Mouse (Mus musculus) gastrocnemius, postnatal 14 days (tissue): ENCODE results near the gene Kcnk18. TPM values are rescaled to one million over a fixed set of nuclear protein-coding genes. Genes with fewer than 3 reads are reported as not detected.

Experiments used
- DNase-seq: peaks from one replicate; pipeline ENCODE4 v3.0.0; 2021; ENCODE audit warnings: mixed read lengths
- intact Hi-C: fragments of 180-260 bp; cut with DNase I; formaldehyde crosslinking; loops from one replicate; pipeline ENCODE4 v1.15.1; 2025; ENCODE audit warnings: low total_unique reads
- total RNA-seq, 2 experiments: library from RNA; stranded (reverse); gene quantifications; 2 replicates each; pipeline ENCODE4 v1.2.3; 2021

Gene Kcnk18
- total RNA-seq, 2 experiments from 2014 or later, result not detected

DNA sequence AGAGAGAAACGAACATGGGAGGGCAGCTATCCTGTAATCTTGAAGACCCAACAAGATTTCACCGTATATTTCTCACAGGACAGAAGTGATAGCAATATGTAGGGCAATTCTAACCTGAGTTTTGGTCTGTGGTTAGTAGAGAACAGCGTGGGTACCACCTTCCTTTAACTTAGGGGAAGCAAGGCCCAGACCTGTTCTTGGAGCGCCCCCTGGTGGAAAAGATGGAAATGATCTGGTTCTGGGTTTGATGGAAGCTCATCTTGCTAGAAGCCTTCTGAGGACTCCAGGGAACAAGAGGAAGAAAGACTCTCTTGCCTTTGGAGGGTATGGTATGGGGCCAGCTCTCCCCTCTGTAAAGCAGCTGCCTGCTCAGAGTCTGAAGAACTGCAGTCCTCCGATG, 10.5 kb upstream of the Kcnk18 start:
- DNase-seq, result peak; percentile 47
- intact Hi-C loops, result no loop called here

DNA sequence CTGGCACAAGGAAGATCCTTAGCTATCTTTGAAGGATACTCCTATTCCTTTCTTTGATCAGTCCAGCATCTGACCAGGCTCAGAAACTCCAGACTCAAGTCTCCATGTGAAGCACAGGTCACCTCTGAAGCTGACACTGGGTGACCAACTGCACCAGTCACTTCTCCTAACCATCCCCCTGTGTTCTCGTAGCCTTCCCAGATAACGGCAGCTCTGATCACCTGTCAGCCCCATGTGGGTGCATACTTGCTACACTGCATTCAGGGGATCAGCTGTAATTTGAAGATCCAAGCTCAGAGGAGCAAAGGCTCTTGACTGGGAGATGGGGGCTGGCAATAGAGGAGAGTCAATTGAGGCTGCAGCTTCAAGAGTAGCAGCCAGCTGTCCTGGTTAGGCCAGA, 10.0 kb upstream of the Kcnk18 start:
- intact Hi-C loops, result no loop called here
- DNase-seq, result no peak

DNA sequence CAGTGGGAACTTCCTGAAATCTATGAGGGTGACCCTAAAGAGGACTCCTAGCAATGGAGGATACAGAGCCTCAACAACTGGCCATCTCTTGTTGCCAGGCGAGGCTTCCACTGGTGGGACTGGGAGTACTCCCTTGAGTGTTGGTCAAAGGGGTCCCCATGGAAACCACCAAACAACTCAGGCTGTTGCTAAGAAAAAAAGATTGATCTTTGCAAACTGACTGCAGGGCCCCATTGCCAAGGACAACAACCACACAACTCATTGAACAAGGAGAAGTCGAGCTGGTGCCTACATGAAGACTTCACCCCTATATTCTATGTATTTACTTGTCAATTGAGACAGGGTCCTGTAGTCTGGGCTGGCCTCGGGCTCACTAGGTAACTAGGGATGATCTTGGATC, 2.1 kb upstream of the Kcnk18 start:
- intact Hi-C loops, result no loop called here
- no peak for DNase-seq

DNA sequence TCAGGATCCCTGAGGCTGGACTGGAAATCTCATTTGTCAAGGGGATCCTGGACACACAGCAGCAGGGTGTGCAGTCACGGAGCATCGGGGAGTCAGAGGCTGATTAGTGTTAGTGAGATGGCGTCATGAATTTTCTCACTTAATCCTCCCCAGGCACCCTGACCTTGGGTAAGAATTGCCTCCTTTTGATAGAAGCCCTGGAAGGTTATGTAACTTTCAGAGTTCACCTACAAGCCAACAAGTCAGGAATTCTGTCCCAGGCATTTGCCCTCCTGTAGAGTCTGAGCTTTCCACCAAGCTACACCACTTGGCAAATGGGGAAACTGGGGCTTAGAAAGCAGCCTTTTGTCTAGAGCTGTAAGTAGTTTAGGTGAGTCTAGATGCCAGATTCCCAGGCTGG, 2.1 kb downstream of the Kcnk18 start:
- intact Hi-C loops, result no loop called here

DNA sequence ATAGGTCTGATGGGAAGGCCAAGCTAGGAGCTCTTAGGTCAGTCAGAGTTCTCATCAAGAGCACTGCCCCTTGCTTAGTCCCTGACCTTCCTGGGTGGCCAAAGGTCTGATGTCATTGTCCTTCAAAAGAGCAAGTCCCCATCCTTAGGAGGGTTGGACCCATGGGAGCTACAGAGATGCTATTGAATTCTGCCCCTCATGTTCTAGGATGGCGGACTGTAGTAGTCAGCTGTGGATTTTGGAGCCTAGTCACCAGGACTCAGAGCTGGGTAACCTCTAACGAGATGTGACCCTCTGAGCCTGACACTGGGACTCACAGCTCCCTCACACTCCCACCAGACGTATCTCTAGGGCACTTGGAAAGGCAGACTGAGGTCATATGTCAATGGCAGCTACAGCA, 9.4 kb downstream of the Kcnk18 start:
- DNase-seq, result no peak
- intact Hi-C loops, result no loop called here

More for the DNA sequence above, 2.1 kb downstream of the Kcnk18 start:
- no peak for DNase-seq

DNA sequence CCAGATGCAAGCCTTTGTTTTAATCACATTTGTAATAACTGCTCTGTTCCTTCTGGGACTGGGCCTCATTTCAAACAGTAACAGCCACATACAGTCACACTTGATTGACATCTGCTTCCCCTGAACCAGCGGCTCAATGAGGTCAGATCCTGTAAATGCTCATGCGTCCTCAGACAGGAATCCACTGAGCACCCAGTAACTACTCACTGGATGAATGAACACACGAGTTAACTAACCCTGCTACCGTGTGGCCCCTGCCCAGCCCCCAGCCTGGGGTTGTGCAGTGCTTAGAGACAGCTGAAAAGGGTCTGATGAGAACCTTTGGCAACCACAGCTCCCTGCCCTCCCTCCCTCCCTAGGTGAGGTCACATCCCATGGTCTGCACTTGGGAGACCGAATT, 13.8 kb downstream of the Kcnk18 start:
- intact Hi-C loops, result no loop called here

DNA sequence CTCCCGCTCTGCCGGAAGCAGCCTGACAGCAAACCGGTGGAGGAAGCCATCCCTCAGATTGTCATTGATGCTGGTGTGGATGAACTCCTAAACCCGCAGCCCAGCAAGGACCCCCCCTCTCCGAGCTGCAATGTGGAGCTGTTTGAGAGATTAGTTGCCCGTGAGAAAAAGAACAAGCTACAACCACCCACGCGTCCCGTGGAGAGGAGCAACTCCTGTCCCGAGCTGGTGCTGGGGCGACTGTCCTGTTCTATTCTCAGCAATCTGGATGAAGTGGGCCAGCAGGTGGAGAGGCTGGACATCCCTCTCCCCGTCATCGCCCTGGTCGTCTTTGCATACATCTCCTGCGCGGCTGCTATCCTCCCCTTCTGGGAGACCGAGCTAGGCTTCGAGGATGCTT, 16.0 kb downstream of the Kcnk18 start:
- intact Hi-C loops, result loop anchor here (5.0 kb wide), 1 partner anchor 82 kb away; no protein-coding TSS in a partner anchor
- DNase-seq, result no peak

More for the DNA sequence above, 13.8 kb downstream of the Kcnk18 start:
- DNase-seq, result no peak

DNA sequence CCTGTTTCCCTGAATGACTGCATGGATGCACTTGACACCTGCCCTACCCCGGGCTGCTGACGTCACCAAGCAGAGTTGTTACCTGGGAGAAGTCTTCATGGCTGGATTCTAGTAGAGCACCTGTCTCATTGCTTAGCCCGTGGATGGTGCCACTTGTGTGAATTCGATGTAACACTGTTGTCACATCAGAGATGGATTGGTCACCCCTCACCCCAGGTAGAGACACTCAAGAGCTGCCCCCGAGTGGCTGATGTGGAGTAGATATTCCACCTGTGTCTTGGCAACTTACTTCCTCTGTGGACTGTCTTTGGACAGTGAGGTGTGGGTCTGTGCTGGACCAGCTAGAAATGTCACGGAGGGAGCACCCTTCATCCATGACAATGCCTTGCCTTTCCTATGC, 17.0 kb downstream of the Kcnk18 start:
- intact Hi-C loops, result loop anchor here (5.0 kb wide), 1 partner anchor 81 kb away; no protein-coding TSS in a partner anchor
- DNase-seq, result no peak

DNA sequence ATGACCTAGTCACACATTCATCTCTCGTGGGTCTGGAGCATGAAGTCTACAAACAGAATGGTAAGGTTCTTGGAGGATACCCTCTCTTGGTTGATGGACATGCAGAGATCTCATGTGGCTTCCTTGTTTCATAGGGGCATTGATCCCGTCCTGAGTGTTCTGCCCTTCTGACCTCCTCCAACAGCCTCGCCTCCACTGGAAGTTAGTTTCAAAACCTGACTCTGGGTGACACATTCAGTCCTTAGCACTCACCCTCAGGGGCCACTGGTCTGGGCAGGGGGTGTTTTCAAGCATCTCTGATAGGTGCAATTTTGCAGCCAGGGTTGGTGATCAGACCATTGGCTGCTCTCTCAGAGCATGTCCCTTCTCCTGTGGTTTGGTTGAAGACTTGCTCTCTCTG, 19.6 kb downstream of the Kcnk18 start:
- intact Hi-C loops, result loop anchor here (5.0 kb wide), 1 partner anchor 79 kb away; no protein-coding TSS in a partner anchor
- DNase-seq, result no peak

DNA sequence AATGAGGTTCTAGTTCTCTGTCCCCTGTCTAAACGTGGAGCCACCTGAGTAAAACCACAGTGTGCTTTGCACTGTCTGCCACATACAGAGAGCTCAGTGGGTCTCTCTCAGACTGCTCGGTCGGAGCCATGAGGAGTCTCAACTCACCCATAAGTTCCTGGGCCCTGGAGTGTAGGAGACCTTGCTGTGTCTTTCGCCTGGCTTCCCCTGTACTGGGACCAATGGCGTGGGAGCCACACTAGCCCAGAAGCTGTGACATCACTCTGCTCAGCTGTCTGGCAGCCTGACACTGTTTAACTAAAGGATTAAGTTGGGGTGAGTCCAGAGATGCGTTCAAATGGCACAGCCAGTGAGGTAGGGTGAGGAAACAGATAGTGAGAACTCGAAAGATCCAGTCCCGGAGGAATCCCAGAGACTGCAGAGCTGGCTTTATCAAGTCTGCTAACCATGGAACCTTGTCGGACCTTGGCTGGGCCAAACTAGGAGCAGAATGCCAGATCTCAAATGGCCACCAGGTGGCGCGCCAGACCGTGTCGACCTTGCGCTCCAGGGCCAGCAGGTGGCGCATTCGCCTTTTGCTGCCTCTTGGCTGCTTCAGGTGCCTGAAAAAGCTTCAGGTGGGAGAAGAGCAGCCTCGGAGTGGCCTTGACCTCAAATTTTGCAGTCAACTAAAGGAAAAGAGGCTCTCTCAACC, 20.3 kb downstream of the Kcnk18 start:
- intact Hi-C loops, result loop anchor here (5.0 kb wide), 1 partner anchor 78 kb away; no protein-coding TSS in a partner anchor
- peak; percentile 79 for DNase-seq

DNA sequence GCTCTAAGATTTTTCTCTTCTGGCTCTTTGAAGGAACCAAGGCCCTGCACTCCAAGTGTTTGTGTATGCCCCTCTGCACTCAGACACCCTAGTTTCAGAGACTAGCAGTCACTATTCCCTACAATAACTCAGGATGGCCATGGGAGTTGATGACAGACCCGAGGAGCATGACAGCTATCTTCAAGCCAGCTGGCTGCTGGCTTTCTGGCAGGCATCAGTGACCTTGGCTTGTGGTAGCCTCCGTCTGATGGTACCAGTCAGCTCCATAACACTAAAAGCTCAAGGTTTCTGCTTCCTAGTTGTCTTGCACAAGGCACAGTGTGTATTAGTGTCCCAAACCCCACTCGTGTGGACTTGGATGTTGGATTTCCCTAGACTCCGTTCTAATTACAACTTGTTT, 23.0 kb downstream of the Kcnk18 start:
- intact Hi-C loops, result no loop called here
- DNase-seq, result no peak

DNA sequence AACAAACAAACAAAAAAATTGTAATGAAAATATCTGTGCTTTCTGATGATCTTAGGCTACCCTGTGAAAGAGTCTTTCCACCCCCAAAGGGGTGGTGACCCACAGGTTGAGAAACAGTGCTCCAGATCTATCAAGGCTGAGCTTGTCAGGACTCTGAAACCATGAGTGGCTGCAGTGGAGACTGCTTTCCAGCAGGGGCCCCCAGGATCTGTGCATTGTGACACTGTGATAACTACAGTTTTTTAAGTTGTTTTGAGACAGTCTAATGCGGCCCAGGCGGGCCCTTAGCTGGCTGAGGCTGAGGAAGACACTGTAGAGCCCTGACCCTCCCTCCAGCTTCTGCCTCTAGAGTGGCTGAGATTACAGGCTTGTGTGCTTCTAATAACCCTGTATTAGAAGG, 24.0 kb downstream of the Kcnk18 start:
- no peak for DNase-seq
- intact Hi-C loops, result no loop called here

DNA sequence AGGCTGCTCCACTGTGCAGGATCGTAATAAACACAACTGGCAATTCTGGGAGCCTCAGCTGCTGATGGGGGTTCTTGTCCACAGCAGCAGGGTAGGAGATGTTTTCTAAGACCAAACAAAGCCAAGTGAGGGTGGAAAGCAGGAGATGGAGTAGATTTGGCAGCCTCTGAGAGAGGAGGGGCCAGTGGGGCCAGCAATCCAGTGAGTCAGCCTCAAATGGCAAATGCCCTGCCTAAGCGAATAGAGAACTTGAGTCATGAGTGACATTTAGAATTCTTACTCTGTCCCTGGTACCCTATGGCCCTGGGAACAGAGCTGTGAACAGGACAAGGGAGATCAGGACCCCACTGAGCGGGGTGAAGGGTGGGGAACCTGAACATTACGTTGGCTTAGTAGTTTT, 29.1 kb downstream of the Kcnk18 start:
- no peak for DNase-seq
- intact Hi-C loops, result no loop called here

DNA sequence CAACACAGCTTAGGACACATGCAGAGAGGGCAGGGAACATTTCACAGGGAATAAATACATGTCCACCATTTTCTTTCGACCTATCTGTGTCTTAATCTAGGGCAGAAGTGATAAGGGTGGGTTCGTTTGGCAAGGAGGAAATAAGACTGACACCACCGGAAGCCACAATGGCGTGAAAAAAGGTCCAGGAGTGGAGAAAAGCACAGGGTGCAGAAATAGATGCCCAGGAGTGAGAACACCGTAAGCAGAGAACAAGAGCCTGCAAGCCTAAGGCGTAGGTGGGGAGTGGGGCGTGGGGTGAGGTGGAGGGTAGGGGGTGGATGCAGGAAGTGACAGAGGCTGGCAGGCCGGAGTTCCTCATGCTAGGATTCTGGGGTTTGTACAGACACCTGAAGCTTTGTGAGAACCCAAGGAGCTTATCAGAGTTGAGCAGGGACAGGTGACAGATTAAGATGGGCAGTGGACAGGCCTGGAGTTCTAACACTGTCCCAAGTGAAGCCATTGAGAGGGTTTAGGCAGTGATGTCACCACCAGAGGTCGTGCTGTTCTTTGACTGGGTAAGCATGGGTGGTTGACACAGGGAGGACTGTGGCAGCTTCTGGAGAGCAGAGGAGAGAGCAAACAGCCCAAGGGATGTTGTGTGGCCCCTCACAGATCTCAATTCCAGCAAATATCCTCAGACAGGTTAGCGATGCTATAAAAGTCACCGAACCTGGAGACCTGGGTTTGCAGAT, 29.7 kb downstream of the Kcnk18 start:
- no peak for DNase-seq
- intact Hi-C loops, result no loop called here

DNA sequence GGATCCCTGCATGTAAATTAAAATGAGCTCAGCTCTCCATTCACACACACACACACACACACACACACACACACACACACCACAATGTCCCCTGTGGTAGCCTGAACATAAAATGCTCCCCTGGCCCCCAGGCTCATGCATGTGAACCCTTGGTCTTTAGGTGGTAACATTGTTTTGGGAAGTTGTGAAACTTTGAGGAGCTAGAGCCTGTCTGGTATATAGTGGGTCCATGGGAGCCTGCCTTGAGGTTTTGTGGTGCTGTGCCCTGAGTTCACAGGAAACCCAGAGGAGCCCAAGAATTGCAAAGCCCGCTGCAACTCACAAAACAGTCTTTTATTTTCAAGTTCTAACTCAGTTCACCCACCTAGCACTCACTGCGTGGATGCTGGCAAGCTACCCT, 33.6 kb downstream of the Kcnk18 start:
- no peak for DNase-seq
- intact Hi-C loops, result no loop called here

DNA sequence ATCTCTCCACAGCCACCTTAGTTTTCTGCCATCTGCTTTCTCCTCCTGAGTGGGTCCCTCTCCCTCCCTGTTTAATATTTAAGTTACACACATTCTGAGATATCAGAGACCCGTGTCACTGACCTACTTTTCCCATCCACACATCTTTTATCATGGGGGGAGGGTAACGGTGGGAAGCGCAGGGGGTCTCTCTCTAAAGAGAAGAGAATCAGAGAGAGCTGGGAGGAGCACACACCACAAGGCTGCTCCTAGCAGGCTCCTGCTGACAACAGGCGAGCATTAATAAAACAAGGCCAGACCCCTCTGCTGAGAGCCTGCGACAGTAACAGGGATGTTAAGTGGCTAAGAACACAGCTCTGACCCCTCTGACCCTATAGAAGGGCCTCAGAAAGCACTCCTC, 40.6 kb downstream of the Kcnk18 start:
- DNase-seq, result no peak
- intact Hi-C loops, result no loop called here

DNA sequence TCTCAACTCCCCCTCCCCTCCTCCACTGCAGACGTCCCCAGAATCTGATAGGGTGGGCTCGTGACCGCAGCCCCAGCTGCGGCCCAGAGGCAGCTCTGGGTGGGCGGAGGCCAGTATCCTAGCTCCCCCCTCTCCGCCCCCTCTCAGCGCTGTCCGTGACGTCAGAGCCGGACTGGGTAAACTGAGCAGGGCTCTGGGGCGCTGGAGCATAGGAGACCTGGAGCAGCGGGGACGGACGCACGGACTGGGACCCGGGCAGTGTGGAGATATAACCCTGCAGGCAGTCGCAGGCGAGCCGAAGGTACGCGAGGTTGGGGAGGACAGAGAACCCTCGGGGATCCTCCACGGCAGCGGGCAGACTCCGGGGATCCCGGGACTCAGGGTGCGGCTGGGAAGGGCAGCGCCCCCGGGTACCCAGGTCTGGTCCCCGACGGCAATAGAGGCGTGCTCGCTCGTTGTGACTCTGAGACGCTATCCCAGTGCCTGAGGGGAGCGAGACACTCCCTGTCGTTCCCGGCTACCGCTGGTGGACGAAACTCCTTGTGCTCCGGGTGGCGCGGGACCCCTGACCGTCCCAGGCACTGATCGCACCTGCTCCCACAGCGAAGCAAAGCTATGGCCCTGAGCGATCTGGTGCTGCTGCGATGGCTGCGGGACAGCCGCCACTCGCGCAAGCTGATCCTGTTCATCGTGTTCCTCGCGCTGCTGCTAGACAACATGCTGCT, 41.9 kb downstream of the Kcnk18 start, which contains the start of gene Slc18a2:
Slc18a2 (plus strand) TSS at position 179 of the 725 bp plus-strand sequence.
- intact Hi-C loops, result no loop called here

DNA sequence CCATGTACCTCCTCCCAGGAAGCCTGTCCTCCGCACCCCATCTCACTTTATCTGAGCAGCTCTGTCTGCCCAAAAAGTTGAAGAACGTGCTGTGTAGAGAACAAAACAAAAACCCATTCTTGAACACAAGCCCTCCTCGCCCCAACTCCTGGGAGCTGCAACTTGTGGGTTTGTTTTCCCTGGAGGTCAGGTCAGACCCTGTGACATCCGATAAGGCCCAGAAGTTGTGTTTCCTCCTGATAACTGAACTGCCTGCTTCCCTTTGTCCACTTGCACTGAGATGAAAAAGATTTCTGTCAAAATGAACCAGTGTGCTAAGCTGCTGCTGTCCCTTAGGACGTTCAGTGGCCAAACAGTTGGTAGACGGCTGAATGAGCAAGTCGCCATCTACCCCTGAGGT, 42.6 kb downstream of the Kcnk18 start:
- no peak for DNase-seq
- intact Hi-C loops, result no loop called here

More for the DNA sequence above, 41.9 kb downstream of the Kcnk18 start, which contains the start of gene Slc18a2:
- DNase-seq, result no peak

DNA sequence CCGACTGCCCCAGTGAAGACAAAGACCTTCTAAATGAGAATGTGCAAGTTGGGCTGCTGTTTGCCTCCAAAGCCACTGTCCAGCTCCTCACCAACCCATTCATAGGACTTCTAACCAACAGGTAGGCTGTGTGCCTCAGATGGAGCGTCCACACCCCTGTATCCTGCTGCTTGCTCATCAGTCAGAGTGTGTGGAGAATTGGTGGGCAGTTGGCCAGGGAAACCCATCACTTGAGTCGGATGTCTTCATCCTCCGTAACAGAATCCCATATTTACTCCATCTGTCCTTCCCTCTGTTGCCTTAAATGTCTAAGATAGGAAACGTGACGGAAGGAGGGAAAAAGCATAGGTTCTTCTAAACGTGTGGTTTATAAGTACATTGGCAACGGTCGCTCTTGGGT, 44.2 kb downstream of the Kcnk18 start:
- intact Hi-C loops, result no loop called here
- no peak for DNase-seq

DNA sequence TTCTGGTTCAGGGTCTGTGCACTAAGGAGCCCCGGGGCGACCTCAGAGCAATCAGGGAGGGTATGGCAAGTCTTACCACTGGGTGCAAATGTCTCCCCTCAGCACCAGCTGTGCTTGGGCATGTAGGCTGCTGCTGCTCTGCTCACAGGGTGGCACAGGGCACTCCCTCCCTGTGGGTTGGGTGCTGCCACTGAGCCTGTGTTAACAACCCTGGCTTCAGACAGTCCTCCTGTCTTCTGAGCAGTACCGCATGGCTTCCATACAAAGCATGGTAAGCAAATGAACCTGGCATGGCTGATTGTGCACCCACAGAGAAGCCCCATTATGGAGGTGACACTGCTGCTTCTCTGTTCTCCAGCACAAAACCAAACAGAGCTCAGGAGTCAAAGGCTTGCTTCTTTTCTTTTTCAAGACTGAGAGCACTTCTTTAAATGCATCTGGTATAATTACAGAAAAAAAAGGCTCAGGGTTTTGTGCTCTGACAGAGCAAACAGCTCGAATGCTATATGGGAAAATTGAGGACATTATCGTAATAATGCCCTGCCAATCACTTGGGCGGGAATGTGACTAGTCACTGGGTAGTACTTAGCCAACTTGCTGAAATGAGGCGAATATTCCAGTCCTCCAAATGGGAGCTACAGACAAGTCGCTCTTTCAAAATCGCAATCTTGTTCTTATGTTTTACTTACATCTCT, 46.0 kb downstream of the Kcnk18 start:
- DNase-seq, result no peak
- intact Hi-C loops, result no loop called here
